Mouse (Mus musculus): ENCODE measurements around the gene 9130204L05Rik. TPM values are rescaled to one million over a fixed set of nuclear protein-coding genes. Genes with fewer than 3 reads are reported as not detected.

Gene 9130204L05Rik
- not detected for total RNA-seq (2021)
- long read RNA-seq, experiment 1: 0 reads
- long read RNA-seq, experiment 2: 0 reads

- intact Hi-C loops (cut with DNase I): no loop called here
- DNase-seq: no peak
Observed at GRCm38 (mm10) chr3:91090703-91091102, at the start of gene 9130204L05Rik. Gene 9130204L05Rik (minus strand): TSS chr3:91090803.

- DNase-seq: no peak
- intact Hi-C loops (cut with DNase I): no loop called here
Observed at GRCm38 (mm10) chr3:91108696-91109095, 18.1 kb upstream of the 9130204L05Rik start.

- no peak for DNase-seq
- intact Hi-C loops (cut with DNase I): no loop called here
Observed at GRCm38 (mm10) chr3:91059211-91059610, 31.4 kb downstream of the 9130204L05Rik start.

GRCm38 (mm10) chr3:91052654-91053053, 37.9 kb downstream of the 9130204L05Rik start:
- intact Hi-C loops (cut with DNase I): no loop called here
- DNase-seq: no peak
